In genomic region chr4:62398956-62399355, GRCm38 (mm10) we compare ENCODE assay signal across 20 mouse cellular contexts. TPM values are rescaled to one million over a fixed set of nuclear protein-coding genes. Genes with fewer than 3 reads are reported as not detected.
DNase-seq lines count a peak whose midpoint lies in the region; ATAC-seq and TF ChIP-seq lines count a peak whose summit lies in the region.
"Had no signal": no experiment of that assay in that cellular context is flagged by ENCODE, and none has a peak within 500 bp of the region (broad histone marks: within the 10 kb centered on the region; RNA-seq: fewer than 3 reads in every experiment).

No protein-coding gene starts in this region.

- no peak overlapping the region for H3K27ac ChIP-seq in lung, postnatal 0 days (ENCODE audit: low read length)
- no peak overlapping the region for H3K27ac ChIP-seq in hindbrain, embryonic 12.5 days
- H3K27ac ChIP-seq: kidney, postnatal 0 days; limb, embryonic 15.5 days; neural tube, embryonic 12.5 days had no signal

- no peak for TF ChIP-seq EP300 in lung, postnatal 0 days (IDR thresholded peaks at IDR 0.05)

- no peaks in the 10 kb centered on the region for H3K4me1 ChIP-seq in lung, postnatal 0 days (ENCODE audit: insufficient read depth, low read depth, low read length)
- no peaks in the 10 kb centered on the region for H3K4me1 ChIP-seq in hindbrain, embryonic 12.5 days
- H3K4me1 ChIP-seq: limb, embryonic 15.5 days; neural tube, embryonic 12.5 days had no signal

- peak; percentile 13 for DNase-seq in gastrocnemius, adult 18-20 months (ENCODE audit: low spot score)
- no peak for DNase-seq in gastrocnemius, postnatal 14 days
- peak; percentile 26 for DNase-seq in lung, postnatal 0 days (ENCODE audit: low spot score)
- no peak for DNase-seq in lung, postnatal 4 days
- DNase-seq in adipocyte (ENCODE audit: low spot score), result peak; percentile 75
- DNase-seq in skeletal muscle tissue, adult 2 months (ENCODE audit: low read depth, low spot score), result peak; percentile 17
- no peak for DNase-seq in embryo, embryonic 9.5 days (ENCODE audit: extremely low spot score)
- DNase-seq: cerebellum, adult 11 months; lung, adult 18-20 months; thymus, postnatal 14 days had no signal

- H3K4me3 ChIP-seq in lung, postnatal 0 days (ENCODE audit: low read depth, low read length), result no peak overlapping the region
- no peak overlapping the region for H3K4me3 ChIP-seq in hindbrain, embryonic 12.5 days
- H3K4me3 ChIP-seq: erythroblast, embryonic 14.5 days; limb, embryonic 15.5 days; neural tube, embryonic 12.5 days had no signal

- H3K4me2 ChIP-seq in lung, postnatal 0 days (replicated peaks; ENCODE audit: low read depth, low read length), result no peak overlapping the region
- H3K4me2 ChIP-seq in hindbrain, embryonic 12.5 days (replicated peaks), result no peak overlapping the region
- H3K4me2 ChIP-seq: limb, embryonic 15.5 days; neural tube, embryonic 12.5 days had no signal

- WGBS in lung, postnatal 0 days, result 81% methylated on average over 3 of the region's 3 CpGs
- WGBS in hindbrain, embryonic 12.5 days, result 99% methylated on average over 3 of the region's 3 CpGs

- ATAC-seq in lung, postnatal 0 days, result no peak; the same call in 1 of the 2 replicates
- ATAC-seq in hindbrain, embryonic 12.5 days (ENCODE audit: low FRiP score), result no peak

- no peaks in the 10 kb centered on the region for H3K9me3 ChIP-seq in lung, postnatal 0 days (ENCODE audit: low read length)
- no peaks in the 10 kb centered on the region for H3K9me3 ChIP-seq in hindbrain, embryonic 12.5 days (replicated peaks)
- H3K9me3 ChIP-seq: limb, embryonic 15.5 days; neural tube, embryonic 12.5 days had no signal

- H3K9ac ChIP-seq in lung, postnatal 0 days (replicated peaks; ENCODE audit: low read depth), result no peak overlapping the region
- no peak overlapping the region for H3K9ac ChIP-seq in hindbrain, embryonic 12.5 days
- H3K9ac ChIP-seq: limb, embryonic 15.5 days; neural tube, embryonic 12.5 days had no signal

- TF ChIP-seq CTCF in lung, postnatal 0 days (IDR thresholded peaks at IDR 0.05), result no peak

- H3K27me3 ChIP-seq in lung, postnatal 0 days (replicated peaks; ENCODE audit: insufficient read depth, low read length), result no peaks in the 10 kb centered on the region
- H3K27me3 ChIP-seq in hindbrain, embryonic 12.5 days, result no peaks in the 10 kb centered on the region
- H3K27me3 ChIP-seq: limb, embryonic 15.5 days; neural tube, embryonic 12.5 days had no signal

- intact Hi-C loops in gastrocnemius, postnatal 14 days (cut with DNase I; ENCODE audit: low total_unique reads), result no loop called here

- H3K36me3 ChIP-seq in lung, postnatal 0 days (ENCODE audit: insufficient read depth, low read length), result peaks cover 33% of the 10 kb centered on the region; the same call in 1 of the 2 replicates
- H3K36me3 ChIP-seq in hindbrain, embryonic 12.5 days, result peaks cover 76% of the 10 kb centered on the region

RNA-seq across cellular contexts. Expression of gene Cdc26, which starts 9.5 kb away (rescaled TPM):
- total RNA-seq in gastrocnemius, adult 18-20 months (2021), result 10 to 100 TPM; 50.0 to 51.6 TPM
- total RNA-seq in gastrocnemius, postnatal 14 days (2021), result 10 to 100 TPM; 40.5 to 46.3 TPM
- 91.6 and 94.2 TPM in 2 replicates for polyA plus RNA-seq in lung, postnatal 0 days (2015; fragmentation: Nextera tagmentation; extraction: Ambion mirVana)
- polyA plus RNA-seq in hindbrain, embryonic 12.5 days (2016; fragmentation: Nextera tagmentation; extraction: Ambion mirVana), result 136 and 147 TPM in 2 replicates

RNA-seq across cellular contexts. Expression of gene Prpf4, which starts 9.6 kb away (rescaled TPM):
- total RNA-seq in gastrocnemius, adult 18-20 months (2021), result 10 to 100 TPM; 16.1 to 17.3 TPM
- 10 to 100 TPM; 13.7 to 13.8 TPM for total RNA-seq in gastrocnemius, postnatal 14 days (2021)
- 9.6 and 10.0 TPM in 2 replicates for polyA plus RNA-seq in lung, postnatal 0 days (2015; fragmentation: Nextera tagmentation; extraction: Ambion mirVana)
- 20.8 and 21.2 TPM in 2 replicates for polyA plus RNA-seq in hindbrain, embryonic 12.5 days (2016; fragmentation: Nextera tagmentation; extraction: Ambion mirVana)

RNA-seq across cellular contexts. Expression of gene Rnf183, which starts 36.1 kb away (rescaled TPM):
- not detected for total RNA-seq in gastrocnemius, adult 18-20 months (2021)
- total RNA-seq in gastrocnemius, postnatal 14 days (2021), result not detected
- 0.15 TPM in 1 of 2 replicates, not detected in the other for polyA plus RNA-seq in lung, postnatal 0 days (2015; fragmentation: Nextera tagmentation; extraction: Ambion mirVana)
- polyA plus RNA-seq in hindbrain, embryonic 12.5 days (2016; fragmentation: Nextera tagmentation; extraction: Ambion mirVana), result not detected in 2 replicates
- total RNA-seq: hematopoietic stem cell, adult 5-6 weeks; left cerebral cortex, adult 8-10 months; megakaryocyte, adult 5-6 weeks; midbrain, postnatal 0 days had no signal
- polyA plus RNA-seq: erythroblast, embryonic 14.5 days; intestine, embryonic 14.5 days; limb, embryonic 15.5 days; neural tube, embryonic 12.5 days had no signal

RNA-seq across cellular contexts. Expression of gene Slc31a1, which starts 38.4 kb away (rescaled TPM):
- total RNA-seq in gastrocnemius, adult 18-20 months (2021), result 1 to 10 TPM; 8.5 to 9.7 TPM
- 10 to 100 TPM; 12.2 to 13.3 TPM for total RNA-seq in gastrocnemius, postnatal 14 days (2021)
- 57.2 and 61.1 TPM in 2 replicates for polyA plus RNA-seq in lung, postnatal 0 days (2015; fragmentation: Nextera tagmentation; extraction: Ambion mirVana)
- polyA plus RNA-seq in hindbrain, embryonic 12.5 days (2016; fragmentation: Nextera tagmentation; extraction: Ambion mirVana), result 45.2 and 48.5 TPM in 2 replicates

RNA-seq across cellular contexts. Expression of gene Fkbp15, which starts 38.6 kb away (rescaled TPM):
- total RNA-seq in gastrocnemius, adult 18-20 months (2021), result 10 to 100 TPM; 11.5 to 11.6 TPM
- total RNA-seq in gastrocnemius, postnatal 14 days (2021), result 10 to 100 TPM; 14.4 to 15.9 TPM
- 23.2 and 23.6 TPM in 2 replicates for polyA plus RNA-seq in lung, postnatal 0 days (2015; fragmentation: Nextera tagmentation; extraction: Ambion mirVana)
- 25.9 and 26.4 TPM in 2 replicates for polyA plus RNA-seq in hindbrain, embryonic 12.5 days (2016; fragmentation: Nextera tagmentation; extraction: Ambion mirVana)

Comparison
In these comparisons a context has a peak if more than half of its experiments do, and no peak if none do; other contexts are left out.
1. DNase-seq: peak in gastrocnemius, adult 18-20 months (single experiment), lung, postnatal 0 days (single experiment), adipocyte (single experiment) and skeletal muscle tissue, adult 2 months (single experiment); none in gastrocnemius, postnatal 14 days (single experiment), lung, postnatal 4 days (0 of 2) and embryo, embryonic 9.5 days (single experiment).